Mouse (Mus musculus) brain, adult 10 weeks (tissue): ENCODE data around the gene Sectm1a. TPM values are rescaled to one million over a fixed set of nuclear protein-coding genes. Genes with fewer than 3 reads are reported as not detected.

Source experiments
- polyA plus RNA-seq: library from polyadenylated mRNA; stranded (reverse); fragments of 350-450 nt; fragmentation: Illumina TruSeq; extraction: RNeasy Lipid Tissue Mini Kit (QIAGEN cat#74804); gene quantifications from one replicate; pipeline ENCODE4 v1.2.3, GENCODE M21; 2015; ENCODE audit warnings: low read depth, low replicate concordance

The Sectm1a gene
- not detected for polyA plus RNA-seq

GRCm38 (mm10) chr11:121081120-121081519 lies at the start of gene Sectm1a:
TSS of gene Sectm1a (minus strand) at chr11:121081220.

GRCm38 (mm10) chr11:121118577-121118976 lies 37.6 kb upstream of the Sectm1a start, which contains the start of gene Tex19.2:
TSS of gene Tex19.2 (minus strand) at chr11:121118677.

GRCm38 (mm10) chr11:121063379-121063778 lies 17.6 kb downstream of the Sectm1a start, which contains the start of gene Sectm1b:
TSS of gene Sectm1b (minus strand) at chr11:121063569.

GRCm38 (mm10) chr11:121039302-121039701 lies 41.7 kb downstream of the Sectm1a start, which contains the start of gene Cd7:
TSS of gene Cd7 (minus strand) at chr11:121039418.

Other genes with a start within 250 kb of the Sectm1a start
- 7.2 TPM for gene Ccdc57, start 148.3 kb downstream of the Sectm1a start, polyA plus RNA-seq
- gene Slc16a3, start 132.7 kb downstream of the Sectm1a start, polyA plus RNA-seq: 3.1 TPM
- gene Csnk1d, start 89.9 kb downstream of the Sectm1a start, polyA plus RNA-seq: 86.1 TPM
- 3.4 TPM for gene Cd7, start 41.8 kb downstream of the Sectm1a start, polyA plus RNA-seq
- gene Sectm1b, start 17.7 kb downstream of the Sectm1a start, polyA plus RNA-seq: not detected
- not detected for gene Tex19.2, start 37.5 kb upstream of the Sectm1a start, polyA plus RNA-seq
- gene Tex19.1, start 64.9 kb upstream of the Sectm1a start, polyA plus RNA-seq: not detected
- not detected for gene Uts2r, start 79.1 kb upstream of the Sectm1a start, polyA plus RNA-seq
- gene Hexdc, start 123.2 kb upstream of the Sectm1a start, polyA plus RNA-seq: 30.5 TPM
- 11.8 TPM for gene Ogfod3, start 123.5 kb upstream of the Sectm1a start, polyA plus RNA-seq
- gene Cybc1, start 148.1 kb upstream of the Sectm1a start, polyA plus RNA-seq: 33.3 TPM
- 30.0 TPM for gene Narf, start 156.0 kb upstream of the Sectm1a start, polyA plus RNA-seq
- gene Foxk2, start 178.8 kb upstream of the Sectm1a start, polyA plus RNA-seq: 55.5 TPM